Mouse (Mus musculus): ENCODE data around the gene Olfr576.
A peak's percentile ranks its signal among the peaks of the same experiment; 100 is the strongest.

Olfr576 gene

DNA sequence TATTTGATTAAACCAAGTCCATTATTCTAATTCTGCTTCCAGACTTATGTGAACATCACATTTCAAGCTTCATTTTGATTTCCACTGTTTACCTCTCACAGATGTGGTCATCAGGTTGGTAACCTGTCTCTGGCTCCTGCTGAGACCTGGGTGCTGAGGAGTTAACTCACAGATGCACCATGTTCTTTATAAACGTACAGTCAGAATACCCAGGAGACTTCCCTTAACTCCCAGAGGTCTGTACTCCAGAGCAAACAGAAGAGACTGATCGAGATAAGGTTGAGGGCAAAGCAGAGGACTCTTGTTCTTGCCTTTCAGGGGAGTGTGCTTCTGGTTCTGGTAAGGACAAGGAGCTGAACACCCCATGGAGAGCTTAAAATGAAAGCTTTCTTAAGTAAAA is at the start of gene Olfr576:
TSS of gene Olfr576 (plus strand) at position 301 of the 400 bp plus-strand sequence.
- no peak for DNase-seq

DNA sequence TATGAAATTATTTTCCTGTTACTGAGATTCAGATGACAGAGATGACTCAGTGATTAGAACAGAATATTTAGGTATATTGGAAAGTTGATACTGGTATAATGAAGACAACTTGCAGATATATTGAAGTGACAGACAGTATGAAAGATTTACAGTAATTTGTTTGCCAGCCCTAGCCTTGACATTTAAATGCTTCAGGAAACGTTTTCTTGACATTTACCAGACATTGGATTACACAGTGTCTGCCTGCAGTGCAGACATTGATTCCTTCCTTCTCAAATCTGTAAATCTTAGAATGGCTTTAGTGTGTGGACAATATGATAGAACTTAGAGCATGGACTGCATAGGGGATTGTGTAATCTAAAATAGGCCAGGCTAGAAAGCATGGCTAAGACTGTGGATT is 47.2 kb upstream of the Olfr576 start:
- no peak for DNase-seq

DNA sequence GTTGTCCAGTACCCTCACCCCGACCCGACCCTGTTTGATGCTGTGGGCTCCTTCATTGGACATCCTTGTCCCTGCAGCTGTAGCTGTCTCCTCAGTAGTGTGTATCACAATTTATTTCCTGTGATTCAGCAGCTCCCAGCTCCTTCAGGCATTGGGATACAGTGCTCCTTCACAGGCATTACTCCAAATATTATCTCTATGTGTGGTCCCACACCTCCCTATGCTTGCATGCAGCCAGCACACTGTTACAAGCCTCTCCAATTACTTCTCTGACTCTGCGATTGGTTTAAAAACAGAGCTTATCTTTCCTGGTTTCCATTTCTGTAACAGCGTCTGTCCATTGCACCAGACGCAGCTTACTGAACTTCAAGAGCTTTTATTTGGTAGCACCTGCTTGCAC is 46.1 kb upstream of the Olfr576 start:
- no peak for DNase-seq

DNA sequence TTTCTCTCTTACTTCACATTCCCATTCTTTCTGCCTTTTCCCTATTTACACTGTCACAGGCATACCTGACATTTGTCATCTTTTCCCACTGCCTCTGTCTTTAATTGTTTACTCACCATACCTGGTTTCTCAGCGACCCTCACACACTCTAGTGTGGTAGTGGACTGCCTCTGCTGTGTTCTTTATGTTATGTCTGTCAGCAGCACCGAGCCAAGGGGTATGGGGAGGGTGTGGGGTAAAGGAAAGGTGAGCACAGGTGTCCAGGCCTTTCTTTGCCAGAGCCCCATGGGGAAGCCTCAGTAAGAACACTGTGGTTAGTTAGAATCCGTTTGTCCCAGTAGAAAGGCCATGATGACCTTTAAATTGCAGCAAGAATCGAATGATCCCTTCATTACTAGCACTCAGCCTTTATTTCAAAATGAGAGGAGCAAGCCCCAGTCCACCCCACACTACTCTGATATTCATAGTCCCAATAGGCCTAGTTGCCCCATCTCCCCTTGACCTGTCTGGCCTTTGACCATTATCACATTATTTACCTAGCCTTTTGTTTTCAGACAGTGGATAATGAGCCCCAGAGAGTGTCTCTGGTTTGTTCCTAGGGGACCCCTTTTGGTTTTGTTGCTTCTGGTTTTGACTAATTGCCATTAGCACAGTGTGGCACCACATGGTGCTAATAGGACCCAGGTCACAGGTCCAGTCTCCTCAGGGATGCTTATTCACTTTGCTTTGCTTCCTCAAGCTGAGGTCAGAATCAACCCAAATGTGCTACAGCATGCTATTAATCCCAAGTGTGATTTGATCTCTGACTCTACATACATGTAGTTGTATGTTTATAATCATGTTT is 45.2 kb upstream of the Olfr576 start, which contains the start of gene Olfr571:
TSS of gene Olfr571 (minus strand) at position 505 of the 844 bp plus-strand sequence.
- DNase-seq, result no peak

DNA sequence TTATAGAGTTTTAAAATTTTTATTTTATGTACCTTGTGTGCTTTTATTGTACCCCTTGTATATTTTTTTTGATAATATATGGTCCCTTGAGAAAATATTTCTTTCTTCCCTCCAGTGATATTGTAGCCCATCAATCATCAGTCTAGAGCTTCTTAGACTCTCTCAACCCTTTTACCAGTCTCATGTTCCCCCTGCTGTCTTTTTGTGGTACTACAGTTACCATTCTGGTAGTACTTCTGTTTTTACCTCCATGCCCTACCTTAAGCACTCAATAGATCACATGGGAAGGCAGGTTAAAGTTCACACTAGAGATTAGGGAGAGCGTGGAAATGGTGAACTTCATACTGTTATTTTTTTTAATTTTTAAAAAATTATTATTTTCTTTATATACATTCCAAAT is 42.8 kb upstream of the Olfr576 start:
- DNase-seq, result peak in 1 of 2 experiments; percentile 17

DNA sequence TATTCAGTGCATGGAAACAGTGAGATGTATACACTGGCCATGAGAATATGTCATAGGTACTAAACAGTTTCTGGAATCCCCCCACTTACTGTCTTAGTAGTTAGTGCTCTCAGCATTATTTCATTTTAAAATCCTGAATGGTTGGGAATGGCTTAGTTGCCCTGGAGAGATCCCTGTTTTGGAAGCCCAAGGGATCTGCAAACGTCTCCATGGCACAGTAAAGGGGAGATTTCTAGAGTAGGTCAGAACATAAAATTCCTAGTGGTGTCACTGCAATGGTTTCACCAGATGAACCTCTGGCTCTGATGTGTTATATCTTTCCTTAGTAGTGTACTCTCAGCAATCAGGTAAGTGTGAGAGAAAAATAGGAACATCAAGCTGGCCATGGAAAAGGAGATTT is 38.4 kb upstream of the Olfr576 start, which contains the start of gene Olfr572:
TSS of gene Olfr572 (plus strand) at position 301 of the 400 bp plus-strand sequence.
- DNase-seq, result no peak

DNA sequence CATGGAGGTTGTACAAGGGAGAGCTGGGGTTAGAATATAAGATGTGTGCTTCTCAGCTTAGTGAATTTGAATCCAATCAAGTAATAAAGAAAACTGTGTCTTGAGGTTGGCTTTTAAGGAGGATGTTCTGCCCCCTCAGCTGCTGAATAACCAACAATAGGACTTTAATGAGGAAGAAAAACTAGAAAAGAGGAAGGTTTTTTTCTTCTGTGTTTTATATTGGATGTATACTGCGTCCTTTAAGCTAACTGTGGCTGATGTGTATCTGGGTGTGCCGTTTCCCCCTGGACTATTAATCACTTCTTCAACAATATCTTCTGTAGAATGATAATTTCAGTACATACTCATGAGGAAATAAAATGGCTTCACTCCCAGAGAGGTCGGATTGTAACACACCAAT is 35.4 kb upstream of the Olfr576 start:
- DNase-seq, result no peak

DNA sequence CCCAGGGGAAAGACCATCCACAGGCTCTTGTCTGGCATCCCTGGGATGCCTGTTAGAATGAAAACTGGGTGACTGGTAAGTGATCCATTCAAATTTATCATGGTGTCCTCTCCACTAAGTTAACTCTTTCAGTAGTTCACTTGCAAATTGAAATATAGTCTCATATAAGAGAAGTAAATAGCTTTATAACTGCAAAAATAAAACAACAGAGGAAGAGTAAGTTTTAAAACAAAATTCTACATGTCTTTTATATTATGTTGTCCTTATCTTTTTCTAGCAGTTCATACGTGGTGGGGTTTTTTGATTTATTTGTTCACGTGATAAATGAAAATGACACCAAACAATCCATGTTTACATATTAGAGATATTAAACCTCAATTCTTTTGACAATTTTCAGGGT is 20.0 kb upstream of the Olfr576 start, which contains the start of gene Olfr573-ps1:
TSS of gene Olfr573-ps1 (minus strand) at position 101 of the 400 bp plus-strand sequence.
- no peak for DNase-seq

DNA sequence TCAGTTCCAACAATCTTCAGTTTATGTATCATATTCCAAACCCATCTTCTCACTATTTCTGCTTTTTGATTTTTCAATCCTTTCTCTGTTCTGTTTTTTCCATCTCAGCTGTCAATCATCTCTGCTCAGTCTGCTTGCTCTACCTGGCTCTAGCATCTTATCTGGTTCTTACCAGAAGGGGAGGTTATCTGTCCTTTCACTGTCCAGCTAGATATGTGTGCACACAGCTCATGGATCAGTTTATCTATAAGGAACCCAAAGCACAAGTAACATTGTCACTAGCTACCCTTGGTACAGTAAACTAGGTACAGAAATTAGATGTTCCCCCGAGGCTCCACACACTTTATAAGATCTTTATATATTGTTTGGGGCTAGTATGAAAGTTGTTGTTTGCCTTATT is 19.0 kb upstream of the Olfr576 start:
- no peak for DNase-seq

DNA sequence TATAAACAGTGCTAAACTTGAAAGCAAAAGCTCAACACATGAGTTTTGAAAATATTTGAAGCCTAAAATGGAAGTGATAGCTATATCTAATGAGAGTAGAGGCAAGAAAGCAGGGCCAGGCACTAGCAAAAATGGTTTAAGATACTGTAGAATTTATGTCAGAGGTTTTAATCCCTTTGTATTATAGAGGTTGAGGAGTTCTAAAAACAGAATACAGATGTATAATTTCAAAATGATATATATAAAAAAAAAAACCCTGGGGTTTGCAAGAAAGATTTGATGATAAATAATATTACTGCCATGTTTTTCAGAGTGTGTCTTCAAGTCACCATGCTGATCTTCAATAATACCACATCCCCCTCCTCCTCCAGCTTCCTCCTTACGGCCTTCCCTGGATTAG is 14.3 kb upstream of the Olfr576 start, which contains the start of gene Olfr574:
TSS of gene Olfr574 (plus strand) at position 301 of the 400 bp plus-strand sequence.
- no peak for DNase-seq

DNA sequence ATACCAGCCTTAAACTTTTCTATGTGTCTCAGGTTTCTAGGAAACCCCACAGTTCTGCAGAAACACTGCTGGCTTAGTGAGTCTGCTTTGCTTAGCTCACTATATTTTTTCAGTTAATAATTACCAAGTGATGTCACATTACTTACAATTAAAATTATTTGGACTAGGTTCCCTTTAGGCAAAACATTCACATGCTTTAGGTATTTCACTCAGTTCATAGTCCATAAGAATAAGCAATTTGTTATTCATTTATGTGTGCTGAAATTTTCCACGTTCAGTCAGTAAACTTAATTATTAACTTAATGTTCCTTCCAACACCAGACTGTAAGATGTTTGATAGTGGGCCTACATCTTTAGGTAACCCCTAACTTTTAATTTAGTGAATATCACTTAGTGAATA is 11.7 kb upstream of the Olfr576 start:
- no peak for DNase-seq

DNA sequence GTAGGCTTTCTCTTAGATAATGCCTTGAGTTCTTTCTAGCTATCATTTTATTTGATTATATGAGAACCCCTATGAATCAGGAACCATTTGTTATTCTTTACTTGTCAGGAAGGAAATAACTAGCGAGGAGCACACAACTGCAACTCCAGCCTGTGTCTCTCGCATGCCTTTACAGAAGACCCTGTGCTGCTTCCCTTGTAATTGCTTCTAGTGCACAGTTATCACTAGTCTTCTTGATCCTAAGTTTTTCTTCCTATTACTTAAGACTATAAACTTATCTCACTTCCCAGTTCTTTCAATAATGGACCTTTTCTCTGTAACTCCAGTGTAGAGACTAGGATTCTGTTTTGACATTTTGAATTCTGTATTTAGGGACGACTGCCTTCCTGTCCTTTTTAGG is 4.3 kb upstream of the Olfr576 start:
- DNase-seq, result no peak

DNA sequence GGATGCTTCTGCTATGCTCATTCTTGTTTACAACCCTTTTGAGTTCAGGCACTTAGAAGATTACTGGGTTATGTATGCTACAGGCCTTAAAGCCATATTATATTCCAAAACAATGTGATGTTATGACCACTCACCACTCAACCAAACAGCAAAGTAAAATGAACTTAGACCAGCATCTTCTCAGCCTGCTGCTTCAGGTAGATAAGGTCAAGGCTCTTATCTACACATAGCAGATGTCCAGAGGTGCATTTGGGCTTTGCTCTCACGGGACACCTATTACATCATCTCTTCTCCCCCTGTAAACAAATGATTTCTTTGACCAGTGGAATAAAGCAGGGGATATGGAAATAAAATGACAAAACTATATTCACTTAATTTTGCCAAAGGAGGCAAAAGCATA is 3.9 kb upstream of the Olfr576 start, which contains the start of gene Olfr575:
TSS of gene Olfr575 (minus strand) at position 183 of the 400 bp plus-strand sequence.
- DNase-seq, result no peak

DNA sequence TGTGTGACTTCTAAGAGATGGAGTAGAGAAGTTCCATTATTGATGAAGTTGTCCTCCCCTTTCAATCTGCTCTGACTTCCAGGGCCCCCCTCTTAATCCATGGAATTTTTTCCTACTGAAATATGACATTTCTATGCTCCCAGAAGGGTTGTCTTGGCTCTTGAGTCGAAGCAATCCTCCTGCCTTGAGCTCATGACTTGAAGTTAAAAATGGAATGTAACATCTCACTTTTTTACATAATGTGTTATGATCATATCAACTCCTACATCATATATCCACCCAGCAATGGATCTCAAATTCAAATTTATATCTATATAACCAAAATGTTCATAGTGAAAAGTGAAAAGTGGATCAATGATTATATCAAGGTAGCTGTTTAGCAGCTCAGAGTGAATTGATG is 11.9 kb downstream of the Olfr576 start:
- no peak for DNase-seq

DNA sequence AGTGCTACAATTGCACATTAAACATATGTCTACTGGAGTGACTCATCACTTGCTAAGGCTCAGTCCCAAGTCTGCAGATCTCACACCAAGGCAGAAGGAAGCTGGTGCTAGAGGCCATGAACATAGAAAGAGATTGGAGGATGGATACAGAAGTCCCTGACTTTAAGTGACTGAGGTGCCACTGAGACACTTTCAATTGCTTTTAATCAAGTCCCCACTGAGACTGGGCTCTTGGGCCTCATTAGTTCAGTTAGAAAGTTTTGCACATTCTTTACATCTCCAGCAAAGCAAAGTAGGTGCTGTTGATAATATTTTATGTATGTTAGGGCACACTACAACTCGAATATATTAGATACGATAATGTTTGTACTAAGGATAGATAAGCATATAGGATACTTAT is 13.4 kb downstream of the Olfr576 start, which contains the start of gene Olfr577:
TSS of gene Olfr577 (minus strand) at position 101 of the 400 bp plus-strand sequence.
- no peak for DNase-seq

DNA sequence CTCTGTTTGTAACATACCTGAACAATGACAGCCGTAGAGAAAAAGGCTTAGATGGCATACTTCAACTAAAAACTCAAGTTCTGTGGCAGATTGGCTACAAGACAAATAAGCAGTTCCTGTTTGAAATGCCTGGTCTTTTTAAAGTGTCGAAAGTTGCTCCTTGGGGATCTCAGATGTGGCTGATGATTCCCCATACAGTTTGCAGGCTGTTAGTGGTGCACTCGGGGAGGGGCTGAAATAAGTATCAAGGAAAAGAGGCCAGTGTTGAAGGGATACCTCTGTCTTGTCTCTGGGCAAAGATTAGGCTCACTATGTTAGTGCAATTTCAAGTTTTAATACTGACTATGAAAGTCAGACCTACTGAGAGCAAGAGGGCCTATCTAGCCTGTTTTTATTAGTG is 26.8 kb downstream of the Olfr576 start, which contains the start of gene Olfr578:
TSS of gene Olfr578 (minus strand) at position 101 of the 400 bp plus-strand sequence.
- no peak for DNase-seq
